Mouse (Mus musculus): ENCODE measurements around the gene Stn1. TPM values are rescaled to one million over a fixed set of nuclear protein-coding genes. Genes with fewer than 3 reads are reported as not detected.

Stn1 gene
- polyA plus RNA-seq, 1 experiment from 2014 or later: 54.7 TPM

DNA sequence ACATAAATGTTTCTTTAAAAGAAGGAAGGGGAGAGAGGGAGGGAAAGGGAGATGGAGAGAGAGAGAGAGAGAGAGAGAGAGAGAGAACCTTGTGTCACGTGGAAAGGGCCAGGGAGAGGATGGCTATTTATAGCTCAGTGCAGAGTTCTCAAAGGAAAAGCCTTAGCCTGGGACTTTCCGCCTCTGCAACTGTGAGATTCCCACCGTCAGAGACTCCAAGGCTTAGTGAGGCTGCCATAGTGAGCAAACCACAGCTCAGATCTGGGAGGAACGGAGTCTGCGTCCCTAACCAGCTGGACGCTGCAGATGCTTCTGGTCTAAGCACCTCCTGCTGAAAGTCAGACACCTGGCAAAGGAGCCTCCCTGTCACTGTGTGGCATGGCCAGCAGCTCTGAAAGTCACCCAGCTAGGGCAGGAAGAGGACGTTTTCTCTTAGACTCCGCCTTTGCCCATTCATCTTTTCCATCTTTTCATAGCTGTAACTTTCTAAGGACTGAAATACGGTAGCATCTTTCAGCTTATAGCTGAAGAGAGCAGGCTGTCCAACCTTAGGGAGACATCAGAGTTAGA, 51.2 kb downstream of the Stn1 start:
- Histone ChIP-seq H3K27me3 (ENCODE audit: control insufficient read depth, insufficient read depth, low read length) (no peaks in the 10 kb centered on the region), H3K9ac (ENCODE audit: low read depth, low read length) (no peak overlapping the region), H3K4me1 (ENCODE audit: control insufficient read depth, insufficient read depth, low read length) (peaks cover 4% of the 10 kb centered on the region; the same call in 1 of the 2 replicates), H3K4me2 (replicated peaks; ENCODE audit: low read depth, low read length) (peak overlapping the region; percentile 26; the same call in 1 of the 2 replicates), H3K9me3 (ENCODE audit: control insufficient read depth, low read length) (peaks cover 7% of the 10 kb centered on the region; the same call in 1 of the 2 replicates), H3K27ac (ENCODE audit: low read depth, low read length) (peak overlapping the region; percentile 65), H3K36me3 (ENCODE audit: control insufficient read depth, insufficient read depth, low read length) (no peaks in the 10 kb centered on the region), H3K4me3 (ENCODE audit: low read length) (no peak overlapping the region)
- WGBS: 37% methylated on average over 9 of the region's 9 CpGs
- ATAC-seq (ENCODE audit: low FRiP score, low TSS enrichment): peak; percentile 69

DNA sequence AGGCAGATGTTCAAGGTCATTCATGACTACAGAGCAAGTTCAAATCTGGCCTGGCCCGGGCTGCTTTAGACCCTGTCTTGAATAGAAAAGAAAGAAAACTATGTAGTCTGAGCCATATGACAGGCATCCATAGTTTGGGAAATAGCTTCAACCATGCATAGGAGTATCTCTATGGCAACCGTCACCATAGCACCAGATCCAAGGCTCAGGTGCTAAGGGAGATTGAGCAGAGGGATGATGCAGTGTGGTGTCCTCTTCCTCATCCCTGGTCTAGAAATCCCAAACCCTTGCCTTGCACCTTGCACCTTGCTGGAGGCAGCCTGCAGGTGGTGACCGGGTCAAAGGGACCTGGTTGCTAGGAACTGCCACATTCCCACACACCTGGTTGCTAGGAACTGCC, 53.2 kb downstream of the Stn1 start:
- H3K27ac ChIP-seq (ENCODE audit: low read depth, low read length): no peak overlapping the region
- H3K4me3 ChIP-seq (ENCODE audit: low read length): no peak overlapping the region
- peaks cover 4% of the 10 kb centered on the region; the same call in 1 of the 2 replicates for H3K9me3 ChIP-seq (ENCODE audit: control insufficient read depth, low read length)
- no peak overlapping the region for H3K4me2 ChIP-seq (replicated peaks; ENCODE audit: low read depth, low read length)
- no peaks in the 10 kb centered on the region for H3K27me3 ChIP-seq (ENCODE audit: control insufficient read depth, insufficient read depth, low read length)
- no peak for ATAC-seq (ENCODE audit: low FRiP score, low TSS enrichment)
- no peaks in the 10 kb centered on the region for H3K36me3 ChIP-seq (ENCODE audit: control insufficient read depth, insufficient read depth, low read length)
- peaks cover 4% of the 10 kb centered on the region; the same call in 1 of the 2 replicates for H3K4me1 ChIP-seq (ENCODE audit: control insufficient read depth, insufficient read depth, low read length)
- WGBS: 89% methylated on average over 3 of the region's 3 CpGs
- H3K9ac ChIP-seq (ENCODE audit: low read depth, low read length): no peak overlapping the region

DNA sequence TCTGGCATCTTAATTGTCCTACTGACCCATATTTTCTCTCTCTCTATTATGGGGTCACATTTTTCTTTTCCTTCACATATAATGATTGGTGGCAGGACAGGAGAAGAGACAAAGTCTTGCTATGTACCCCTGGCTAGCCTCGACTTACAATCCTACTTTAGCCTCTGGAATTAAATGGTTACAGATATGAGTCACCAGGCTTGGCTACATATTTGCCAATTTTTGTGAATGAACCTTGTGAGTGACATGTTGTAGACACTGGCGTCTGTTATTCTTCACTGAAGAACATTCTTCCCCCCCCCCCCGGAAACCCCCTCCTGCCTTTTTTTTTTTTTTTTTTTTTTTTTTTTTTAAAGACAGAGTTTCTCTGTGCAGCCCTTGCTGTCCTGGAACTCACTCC, 54.0 kb downstream of the Stn1 start:
- no peaks in the 10 kb centered on the region for H3K36me3 ChIP-seq (ENCODE audit: control insufficient read depth, insufficient read depth, low read length)
- no peak overlapping the region for H3K27ac ChIP-seq (ENCODE audit: low read depth, low read length)
- peaks cover 4% of the 10 kb centered on the region; the same call in 1 of the 2 replicates for H3K4me1 ChIP-seq (ENCODE audit: control insufficient read depth, insufficient read depth, low read length)
- no peak overlapping the region for H3K4me2 ChIP-seq (replicated peaks; ENCODE audit: low read depth, low read length)
- ATAC-seq (ENCODE audit: low FRiP score, low TSS enrichment): no peak
- no peak overlapping the region for H3K4me3 ChIP-seq (ENCODE audit: low read length)
- no peaks in the 10 kb centered on the region for H3K27me3 ChIP-seq (ENCODE audit: control insufficient read depth, insufficient read depth, low read length)
- peaks cover 3% of the 10 kb centered on the region; the same call in 1 of the 2 replicates for H3K9me3 ChIP-seq (ENCODE audit: control insufficient read depth, low read length)
- H3K9ac ChIP-seq (ENCODE audit: low read depth, low read length): no peak overlapping the region
- WGBS: 70% methylated on average over 3 of the region's 3 CpGs

DNA sequence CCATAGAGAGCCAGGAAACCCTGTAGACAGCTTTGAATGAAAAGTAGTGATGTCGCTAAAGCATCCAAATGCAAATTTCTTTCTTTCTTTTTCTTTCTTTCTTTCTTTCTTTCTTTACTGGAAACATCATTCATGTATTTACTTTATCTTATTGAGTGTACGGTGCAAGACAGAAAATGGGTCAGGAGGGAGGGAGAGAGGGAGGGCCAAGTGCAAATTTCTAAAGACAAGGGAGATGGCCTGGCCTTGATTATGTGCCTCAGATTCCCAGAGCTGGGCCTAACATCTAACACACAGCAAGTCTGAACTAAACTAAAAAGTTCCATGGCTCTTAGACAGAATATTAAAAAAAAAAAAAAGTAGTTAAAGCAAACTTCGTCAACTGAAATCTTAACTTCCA, 63.9 kb downstream of the Stn1 start:
- 78% methylated on average over 3 of the region's 3 CpGs for WGBS
- Histone ChIP-seq H3K4me2 (replicated peaks; ENCODE audit: low read depth, low read length) (no peak overlapping the region), H3K4me3 (ENCODE audit: low read length) (no peak overlapping the region), H3K9ac (ENCODE audit: low read depth, low read length) (no peak overlapping the region), H3K27ac (ENCODE audit: low read depth, low read length) (no peak overlapping the region), H3K27me3 (ENCODE audit: control insufficient read depth, insufficient read depth, low read length) (no peaks in the 10 kb centered on the region), H3K9me3 (ENCODE audit: control insufficient read depth, low read length) (no peaks in the 10 kb centered on the region), H3K4me1 (ENCODE audit: control insufficient read depth, insufficient read depth, low read length) (peaks cover 9% of the 10 kb centered on the region), H3K36me3 (ENCODE audit: control insufficient read depth, insufficient read depth, low read length) (no peaks in the 10 kb centered on the region)
- no peak for ATAC-seq (ENCODE audit: low FRiP score, low TSS enrichment)

DNA sequence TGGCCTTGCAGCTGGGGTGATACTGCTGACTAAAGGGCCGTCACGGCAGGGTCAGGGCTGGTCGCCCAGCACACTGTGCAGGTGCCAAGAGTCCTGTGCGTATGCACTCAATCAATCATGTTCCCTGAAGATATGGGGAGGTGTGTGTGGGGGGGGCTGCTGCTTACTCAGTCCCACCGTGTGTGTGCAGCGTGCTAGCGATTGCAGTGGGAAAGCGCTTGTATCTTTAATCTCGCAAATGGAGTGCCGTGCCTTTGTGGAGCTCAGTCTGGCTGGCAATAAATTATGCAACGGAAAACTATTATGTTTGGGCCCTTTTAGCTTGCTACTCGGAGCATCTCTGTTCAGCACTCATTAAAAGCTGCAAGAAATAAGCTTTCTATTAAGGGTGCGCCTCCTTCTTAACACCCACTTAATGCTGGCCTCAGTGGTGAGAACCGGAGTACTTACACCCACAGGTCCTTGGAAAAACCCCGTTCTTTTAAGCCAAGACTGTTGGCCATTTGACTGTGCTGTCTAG, 64.4 kb downstream of the Stn1 start:
- no peak overlapping the region for H3K27ac ChIP-seq (ENCODE audit: low read depth, low read length)
- 30% methylated on average over 15 of the region's 15 CpGs for WGBS
- H3K27me3 ChIP-seq (ENCODE audit: control insufficient read depth, insufficient read depth, low read length): no peaks in the 10 kb centered on the region
- no peak overlapping the region for H3K4me3 ChIP-seq (ENCODE audit: low read length)
- no peak overlapping the region for H3K9ac ChIP-seq (ENCODE audit: low read depth, low read length)
- no peaks in the 10 kb centered on the region for H3K36me3 ChIP-seq (ENCODE audit: control insufficient read depth, insufficient read depth, low read length)
- H3K4me2 ChIP-seq (replicated peaks; ENCODE audit: low read depth, low read length): 0 out of 2 replicates have a peak overlapping the region, but pooled peaks have one; percentile 8
- no peaks in the 10 kb centered on the region for H3K9me3 ChIP-seq (ENCODE audit: control insufficient read depth, low read length)
- peak; percentile 76 for ATAC-seq (ENCODE audit: low FRiP score, low TSS enrichment)
- peaks cover 9% of the 10 kb centered on the region for H3K4me1 ChIP-seq (ENCODE audit: control insufficient read depth, insufficient read depth, low read length)

DNA sequence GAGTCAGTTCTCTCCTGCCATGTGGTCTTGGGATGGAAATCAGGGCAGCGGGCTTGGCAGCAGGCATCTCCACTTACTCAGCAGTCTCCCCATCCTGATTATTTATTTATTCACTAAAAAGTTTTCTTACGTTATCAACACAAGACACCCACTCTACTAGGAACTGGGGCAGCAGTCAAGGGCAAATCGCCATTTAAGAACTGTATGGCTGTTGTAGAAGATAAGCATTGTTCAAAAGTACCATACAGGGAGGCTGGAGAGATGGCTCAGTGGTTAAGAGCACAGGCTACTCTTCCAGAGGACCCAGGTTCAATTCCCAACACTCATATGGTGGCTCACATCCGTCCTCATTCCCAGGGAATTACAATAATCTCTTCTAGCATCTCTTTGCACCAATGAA, 65.5 kb downstream of the Stn1 start:
- no peak overlapping the region for H3K9ac ChIP-seq (ENCODE audit: low read depth, low read length)
- WGBS: 79% methylated on average over 4 of the region's 4 CpGs
- peaks cover 9% of the 10 kb centered on the region for H3K4me1 ChIP-seq (ENCODE audit: control insufficient read depth, insufficient read depth, low read length)
- no peak overlapping the region for H3K4me3 ChIP-seq (ENCODE audit: low read length)
- H3K36me3 ChIP-seq (ENCODE audit: control insufficient read depth, insufficient read depth, low read length): no peaks in the 10 kb centered on the region
- no peak overlapping the region for H3K27ac ChIP-seq (ENCODE audit: low read depth, low read length)
- no peaks in the 10 kb centered on the region for H3K9me3 ChIP-seq (ENCODE audit: control insufficient read depth, low read length)
- H3K27me3 ChIP-seq (ENCODE audit: control insufficient read depth, insufficient read depth, low read length): no peaks in the 10 kb centered on the region
- no peak overlapping the region for H3K4me2 ChIP-seq (replicated peaks; ENCODE audit: low read depth, low read length)
- no peak for ATAC-seq (ENCODE audit: low FRiP score, low TSS enrichment)

DNA sequence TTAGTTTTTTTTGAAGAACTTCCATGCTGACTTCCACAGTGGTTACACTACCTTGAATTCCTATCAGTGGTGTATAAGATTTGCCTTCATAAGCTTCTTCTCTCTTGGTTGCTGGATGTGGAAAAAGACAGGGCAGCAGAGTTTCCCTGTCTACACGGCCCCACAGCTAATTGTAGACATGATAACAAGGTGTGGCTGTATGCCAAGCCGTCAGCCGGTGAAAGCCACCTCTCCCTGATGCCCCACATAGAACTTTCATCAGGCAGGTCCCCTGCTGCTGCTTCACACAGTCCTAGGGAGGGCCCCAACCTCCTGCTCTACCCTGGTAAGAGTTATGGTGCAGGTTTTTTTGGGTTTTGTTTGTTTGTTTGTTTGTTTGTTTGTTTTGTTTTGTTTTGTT, 68.6 kb downstream of the Stn1 start:
- Histone ChIP-seq H3K9ac (ENCODE audit: low read depth, low read length) (no peak overlapping the region), H3K4me3 (ENCODE audit: low read length) (no peak overlapping the region), H3K9me3 (ENCODE audit: control insufficient read depth, low read length) (no peaks in the 10 kb centered on the region), H3K27me3 (ENCODE audit: control insufficient read depth, insufficient read depth, low read length) (no peaks in the 10 kb centered on the region), H3K4me2 (replicated peaks; ENCODE audit: low read depth, low read length) (no peak overlapping the region), H3K36me3 (ENCODE audit: control insufficient read depth, insufficient read depth, low read length) (no peaks in the 10 kb centered on the region), H3K4me1 (ENCODE audit: control insufficient read depth, insufficient read depth, low read length) (peaks cover 14% of the 10 kb centered on the region), H3K27ac (ENCODE audit: low read depth, low read length) (no peak overlapping the region)
- ATAC-seq (ENCODE audit: low FRiP score, low TSS enrichment): no peak
- WGBS: 82% methylated on average over 3 of the region's 3 CpGs

DNA sequence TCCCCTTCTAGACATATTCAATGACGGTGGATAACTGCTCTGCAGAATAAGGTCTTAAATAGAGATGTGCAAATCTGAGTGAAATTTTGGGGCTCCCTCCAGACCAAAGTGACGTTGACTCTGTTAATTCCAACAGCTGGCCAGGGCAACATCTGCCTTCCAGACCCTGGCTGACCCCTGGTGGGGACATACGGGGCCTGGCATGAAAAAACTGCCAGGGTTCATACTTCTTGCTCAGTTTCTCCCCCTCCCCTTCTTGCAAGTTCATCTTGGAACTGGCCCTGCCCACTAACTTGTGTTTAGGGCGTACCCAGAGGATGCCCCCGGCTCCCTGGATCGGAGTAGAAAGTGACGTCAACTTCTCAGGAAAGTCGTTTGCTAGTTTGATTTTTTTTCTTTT, 70.5 kb downstream of the Stn1 start:
- WGBS: 70% methylated on average over 8 of the region's 8 CpGs
- H3K9ac ChIP-seq (ENCODE audit: low read depth, low read length): no peak overlapping the region
- no peak for ATAC-seq (ENCODE audit: low FRiP score, low TSS enrichment)

DNA sequence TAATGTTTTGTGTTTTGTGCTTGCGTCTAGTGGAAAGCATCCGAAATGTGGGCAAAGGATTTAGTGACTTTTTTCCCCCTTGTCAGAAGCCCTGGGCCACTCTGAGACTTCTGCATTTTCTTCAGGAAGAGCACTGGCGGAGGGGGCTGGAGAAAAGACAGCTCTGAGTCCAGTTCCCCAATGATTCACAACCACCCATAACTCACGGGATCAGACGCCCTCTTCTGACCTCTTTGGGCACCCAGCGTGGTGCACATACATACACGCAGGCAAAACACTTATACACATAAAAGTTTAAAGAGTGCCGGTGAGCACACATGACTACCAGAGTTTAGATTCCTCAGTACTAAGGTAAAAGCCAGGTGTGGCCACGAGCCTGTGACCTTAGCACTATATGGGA, 71.8 kb downstream of the Stn1 start:
- Histone ChIP-seq H3K4me1 (ENCODE audit: control insufficient read depth, insufficient read depth, low read length) (peaks cover 18% of the 10 kb centered on the region), H3K27ac (ENCODE audit: low read depth, low read length) (no peak overlapping the region), H3K9me3 (ENCODE audit: control insufficient read depth, low read length) (no peaks in the 10 kb centered on the region), H3K36me3 (ENCODE audit: control insufficient read depth, insufficient read depth, low read length) (no peaks in the 10 kb centered on the region; the same call in 1 of the 2 replicates), H3K27me3 (ENCODE audit: control insufficient read depth, insufficient read depth, low read length) (no peaks in the 10 kb centered on the region), H3K4me2 (replicated peaks; ENCODE audit: low read depth, low read length) (peak overlapping the region; percentile 78; the same call in 1 of the 2 replicates), H3K9ac (ENCODE audit: low read depth, low read length) (no peak overlapping the region), H3K4me3 (ENCODE audit: low read length) (no peak overlapping the region)
- 40% methylated on average over 9 of the region's 9 CpGs for WGBS
- ATAC-seq (ENCODE audit: low FRiP score, low TSS enrichment): no peak

More for the DNA sequence above, 70.5 kb downstream of the Stn1 start:
- no peaks in the 10 kb centered on the region for H3K27me3 ChIP-seq (ENCODE audit: control insufficient read depth, insufficient read depth, low read length)
- no peak overlapping the region for H3K27ac ChIP-seq (ENCODE audit: low read depth, low read length)
- H3K4me1 ChIP-seq (ENCODE audit: control insufficient read depth, insufficient read depth, low read length): peaks cover 17% of the 10 kb centered on the region
- no peak overlapping the region for H3K4me2 ChIP-seq (replicated peaks; ENCODE audit: low read depth, low read length)
- H3K9me3 ChIP-seq (ENCODE audit: control insufficient read depth, low read length): no peaks in the 10 kb centered on the region
- H3K4me3 ChIP-seq (ENCODE audit: low read length): no peak overlapping the region
- no peaks in the 10 kb centered on the region; the same call in 1 of the 2 replicates for H3K36me3 ChIP-seq (ENCODE audit: control insufficient read depth, insufficient read depth, low read length)
